Mouse (Mus musculus): ENCODE results near the gene Sorcs1. TPM values are rescaled to one million over a fixed set of nuclear protein-coding genes. Genes with fewer than 3 reads are reported as not detected.

Gene Sorcs1
- total and polyA plus RNA-seq, 3 experiments: 0.10 to 0.18 (median 0.14) TPM

DNA sequence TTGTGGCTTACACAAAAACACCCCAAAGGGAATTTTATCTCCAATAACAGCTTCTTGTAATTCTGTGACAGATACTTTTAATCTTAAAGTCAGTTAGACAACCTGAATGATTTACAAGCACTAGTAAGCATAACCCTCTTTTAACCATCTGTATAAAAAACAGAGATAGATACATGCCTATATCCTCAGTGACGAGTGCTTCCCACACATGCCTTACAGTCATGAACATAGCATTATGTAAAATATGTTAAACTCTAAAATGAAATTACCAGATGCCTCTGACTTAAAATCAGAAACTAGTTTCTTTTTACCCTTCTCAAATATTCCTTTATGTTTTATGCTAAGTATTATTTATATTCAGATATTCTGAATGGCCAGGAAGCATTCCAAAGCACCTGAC is 175.6 kb downstream of the Sorcs1 start:
- no peak overlapping the region for H3K4me3 ChIP-seq
- H3K27me3 ChIP-seq (ENCODE audit: control insufficient read depth, insufficient read depth, low read length): no peaks in the 10 kb centered on the region
- intact Hi-C loops (cut with DNase I): no loop called here
- 80% methylated on average over 1 of the region's 1 CpGs for WGBS
- H3K27ac ChIP-seq: no peak overlapping the region
- H3K9ac ChIP-seq (ENCODE audit: low read depth, low read length): no peak overlapping the region
- TF ChIP-seq CTCF (IDR thresholded peaks at IDR 0.05) (no peak), POLR2A (IDR thresholded peaks at IDR 0.05; ENCODE audit: insufficient read depth, low read depth, low read length) (no peak), EP300 (IDR thresholded peaks at IDR 0.05; ENCODE audit: insufficient read depth, low read depth, low read length) (no peak)
- no peaks in the 10 kb centered on the region for H3K79me2 ChIP-seq (replicated peaks; ENCODE audit: control insufficient read depth, insufficient read depth, low read length)
- H3K4me1 ChIP-seq (ENCODE audit: control insufficient read depth, insufficient read depth, low read length): no peaks in the 10 kb centered on the region
- no peak for DNase-seq
- H3K36me3 ChIP-seq (ENCODE audit: control insufficient read depth, insufficient read depth, low read length): no peaks in the 10 kb centered on the region

DNA sequence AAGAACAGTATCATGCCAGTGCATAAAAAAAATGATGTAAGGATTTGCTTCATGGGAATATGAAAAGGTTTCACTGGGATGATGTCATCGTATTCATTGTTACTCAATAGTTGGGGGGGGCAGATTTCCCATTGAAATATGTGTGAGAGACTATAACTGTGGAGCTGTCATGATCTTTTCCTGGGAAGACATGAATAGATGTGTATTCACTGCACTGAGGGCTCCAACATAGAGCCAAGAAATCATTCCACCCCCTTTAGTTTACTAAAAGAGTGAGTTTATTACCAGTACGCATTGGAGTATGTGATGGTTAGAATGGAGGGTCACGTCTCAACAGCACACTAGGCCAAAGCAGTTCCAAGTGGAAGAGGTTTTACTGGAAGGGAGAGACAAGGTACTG is 187.3 kb downstream of the Sorcs1 start:
- WGBS: 91% methylated on average over 3 of the region's 3 CpGs
- Histone ChIP-seq H3K36me3 (ENCODE audit: control insufficient read depth, insufficient read depth, low read length) (no peaks in the 10 kb centered on the region), H3K27me3 (ENCODE audit: control insufficient read depth, insufficient read depth, low read length) (peaks cover 2% of the 10 kb centered on the region; the same call in 1 of the 2 replicates), H3K27ac (no peak overlapping the region), H3K9ac (ENCODE audit: low read depth, low read length) (no peak overlapping the region), H3K79me2 (replicated peaks; ENCODE audit: control insufficient read depth, insufficient read depth, low read length) (no peaks in the 10 kb centered on the region), H3K4me1 (ENCODE audit: control insufficient read depth, insufficient read depth, low read length) (no peaks in the 10 kb centered on the region), H3K4me3 (no peak overlapping the region)
- TF ChIP-seq CTCF (IDR thresholded peaks at IDR 0.05) (no peak), POLR2A (IDR thresholded peaks at IDR 0.05; ENCODE audit: insufficient read depth, low read depth, low read length) (no peak), EP300 (IDR thresholded peaks at IDR 0.05; ENCODE audit: insufficient read depth, low read depth, low read length) (no peak)
- intact Hi-C loops (cut with DNase I): no loop called here
- no peak for DNase-seq

DNA sequence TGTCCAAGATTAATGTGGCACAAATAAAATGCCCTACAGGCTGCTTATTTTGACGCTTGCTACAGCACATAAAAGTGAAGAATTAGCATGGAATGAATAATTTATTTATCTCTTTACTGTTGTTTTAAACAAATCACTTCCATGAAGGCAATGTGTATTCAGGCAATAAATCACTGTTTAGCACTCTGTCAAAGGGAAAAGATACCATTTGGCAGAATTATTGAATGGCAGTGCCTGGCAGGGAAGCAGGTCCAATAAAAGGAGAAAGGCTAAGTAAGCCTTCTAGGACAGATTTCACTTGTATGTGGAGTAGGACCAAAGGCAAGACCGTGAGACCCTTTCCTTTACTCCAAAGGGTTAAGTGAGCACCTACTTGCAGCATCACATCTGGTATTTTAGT is 187.7 kb downstream of the Sorcs1 start:
- DNase-seq: no peak
- Histone ChIP-seq H3K27me3 (ENCODE audit: control insufficient read depth, insufficient read depth, low read length) (peaks cover 2% of the 10 kb centered on the region; the same call in 1 of the 2 replicates), H3K79me2 (replicated peaks; ENCODE audit: control insufficient read depth, insufficient read depth, low read length) (no peaks in the 10 kb centered on the region), H3K9ac (ENCODE audit: low read depth, low read length) (no peak overlapping the region), H3K4me1 (ENCODE audit: control insufficient read depth, insufficient read depth, low read length) (no peaks in the 10 kb centered on the region), H3K36me3 (ENCODE audit: control insufficient read depth, insufficient read depth, low read length) (no peaks in the 10 kb centered on the region), H3K4me3 (no peak overlapping the region), H3K27ac (no peak overlapping the region)
- 74% methylated on average over 2 of the region's 2 CpGs for WGBS
- intact Hi-C loops (cut with DNase I): no loop called here
- no peak for TF ChIP-seq POLR2A (IDR thresholded peaks at IDR 0.05; ENCODE audit: insufficient read depth, low read depth, low read length)
- TF ChIP-seq CTCF (IDR thresholded peaks at IDR 0.05): no peak
- TF ChIP-seq EP300 (IDR thresholded peaks at IDR 0.05; ENCODE audit: insufficient read depth, low read depth, low read length): no peak

DNA sequence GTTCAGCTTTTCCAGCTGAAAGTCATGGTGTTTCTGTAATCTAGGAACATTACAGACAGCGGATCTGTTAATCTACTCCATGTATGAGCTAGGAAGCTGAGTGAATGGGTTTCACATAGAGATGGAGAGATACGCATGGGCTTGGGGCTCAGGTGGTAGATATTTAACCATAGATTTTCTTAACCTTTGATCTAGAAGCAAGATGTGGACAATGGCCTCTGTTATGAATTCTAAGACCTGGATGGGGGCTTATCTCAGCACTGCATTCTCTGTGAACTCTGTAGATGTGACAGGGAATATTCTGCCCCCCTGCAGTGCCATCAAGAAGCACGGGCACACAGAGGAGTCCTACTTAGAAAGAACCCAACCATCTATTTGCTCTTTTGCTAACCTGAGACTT is 188.7 kb downstream of the Sorcs1 start:
- no peaks in the 10 kb centered on the region for H3K4me1 ChIP-seq (ENCODE audit: control insufficient read depth, insufficient read depth, low read length)
- intact Hi-C loops (cut with DNase I): no loop called here
- H3K9ac ChIP-seq (ENCODE audit: low read depth, low read length): no peak overlapping the region
- no peaks in the 10 kb centered on the region for H3K36me3 ChIP-seq (ENCODE audit: control insufficient read depth, insufficient read depth, low read length)
- TF ChIP-seq CTCF (IDR thresholded peaks at IDR 0.05): no peak
- no peak for TF ChIP-seq POLR2A (IDR thresholded peaks at IDR 0.05; ENCODE audit: insufficient read depth, low read depth, low read length)
- TF ChIP-seq EP300 (IDR thresholded peaks at IDR 0.05; ENCODE audit: insufficient read depth, low read depth, low read length): no peak
- no peaks in the 10 kb centered on the region for H3K79me2 ChIP-seq (replicated peaks; ENCODE audit: control insufficient read depth, insufficient read depth, low read length)
- H3K27ac ChIP-seq: no peak overlapping the region
- WGBS: 85% methylated on average over 3 of the region's 3 CpGs
- H3K4me3 ChIP-seq: no peak overlapping the region
- peaks cover 2% of the 10 kb centered on the region; the same call in 1 of the 2 replicates for H3K27me3 ChIP-seq (ENCODE audit: control insufficient read depth, insufficient read depth, low read length)
- no peak for DNase-seq

DNA sequence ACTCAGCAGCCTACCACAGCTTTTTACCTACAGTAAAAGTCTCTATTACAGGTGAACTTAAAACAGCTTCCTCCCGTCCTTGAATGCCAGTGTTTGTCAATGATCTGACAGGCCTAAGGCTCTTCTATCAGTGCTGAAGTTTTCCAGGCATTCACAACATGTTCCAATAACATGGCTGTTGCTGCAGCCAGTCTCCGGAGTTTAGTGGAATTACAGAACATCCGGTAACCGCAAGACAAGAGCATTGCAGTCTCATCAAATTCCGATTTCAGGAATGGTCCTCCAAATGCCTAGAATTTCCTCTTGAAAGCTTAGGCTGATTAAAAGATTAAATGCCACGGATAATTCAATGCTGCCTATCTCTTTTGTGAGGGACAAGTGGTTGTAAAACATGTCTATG is 190.0 kb downstream of the Sorcs1 start:
- H3K27ac ChIP-seq: no peak overlapping the region
- no peaks in the 10 kb centered on the region for H3K4me1 ChIP-seq (ENCODE audit: control insufficient read depth, insufficient read depth, low read length)
- intact Hi-C loops (cut with DNase I): no loop called here

DNA sequence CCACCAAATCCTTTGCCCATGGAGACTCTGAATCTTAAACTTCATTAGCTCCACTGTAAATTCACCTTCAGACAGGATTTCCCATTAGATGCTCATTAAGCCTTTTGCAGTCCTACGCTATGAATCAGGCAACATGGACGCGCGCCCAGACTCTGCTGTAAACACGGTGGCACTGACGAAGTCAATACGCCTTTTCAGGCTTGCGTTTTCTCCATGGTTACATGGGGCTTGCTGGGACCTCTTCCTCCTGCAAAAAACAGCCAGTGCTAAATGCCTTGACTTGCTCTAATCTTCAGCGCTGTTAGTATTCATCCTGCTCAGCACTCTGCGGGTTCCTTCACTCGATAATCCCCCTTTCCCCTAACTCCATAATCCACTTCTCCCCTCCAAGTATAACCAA is 190.7 kb downstream of the Sorcs1 start:
- Histone ChIP-seq H3K36me3 (ENCODE audit: control insufficient read depth, insufficient read depth, low read length) (no peaks in the 10 kb centered on the region), H3K9ac (ENCODE audit: low read depth, low read length) (no peak overlapping the region), H3K4me1 (ENCODE audit: control insufficient read depth, insufficient read depth, low read length) (no peaks in the 10 kb centered on the region), H3K4me3 (no peak overlapping the region), H3K79me2 (replicated peaks; ENCODE audit: control insufficient read depth, insufficient read depth, low read length) (no peaks in the 10 kb centered on the region), H3K27ac (no peak overlapping the region), H3K27me3 (ENCODE audit: control insufficient read depth, insufficient read depth, low read length) (peaks cover 2% of the 10 kb centered on the region; the same call in 1 of the 2 replicates)
- whole genome bisulfite sequencing: 21% methylated on average over 11 of the region's 11 CpGs
- TF ChIP-seq EP300 (IDR thresholded peaks at IDR 0.05; ENCODE audit: insufficient read depth, low read depth, low read length) (no peak), CTCF (IDR thresholded peaks at IDR 0.05) (no peak), POLR2A (IDR thresholded peaks at IDR 0.05; ENCODE audit: insufficient read depth, low read depth, low read length) (no peak)
- DNase-seq: peak in 1 of 2 experiments; percentile 20
- intact Hi-C loops (cut with DNase I): no loop called here

More for the DNA sequence above, 190.0 kb downstream of the Sorcs1 start:
- Histone ChIP-seq H3K9ac (ENCODE audit: low read depth, low read length) (no peak overlapping the region), H3K36me3 (ENCODE audit: control insufficient read depth, insufficient read depth, low read length) (no peaks in the 10 kb centered on the region), H3K4me3 (no peak overlapping the region), H3K79me2 (replicated peaks; ENCODE audit: control insufficient read depth, insufficient read depth, low read length) (no peaks in the 10 kb centered on the region), H3K27me3 (ENCODE audit: control insufficient read depth, insufficient read depth, low read length) (peaks cover 2% of the 10 kb centered on the region; the same call in 1 of the 2 replicates)
- WGBS: 39% methylated on average over 6 of the region's 6 CpGs
- TF ChIP-seq CTCF (IDR thresholded peaks at IDR 0.05) (no peak), POLR2A (IDR thresholded peaks at IDR 0.05; ENCODE audit: insufficient read depth, low read depth, low read length) (no peak), EP300 (IDR thresholded peaks at IDR 0.05; ENCODE audit: insufficient read depth, low read depth, low read length) (no peak)
- no peak for DNase-seq
